Mouse (Mus musculus) forebrain, embryonic 14.5 days (tissue): ENCODE data around the gene Tal1. TPM values are rescaled to one million over a fixed set of nuclear protein-coding genes. Genes with fewer than 3 reads are reported as not detected.

Source experiments
- ATAC-seq: fragments of 200-750 bp; cut with Nextera tagmentation; 2 replicates; pipeline ENCODE4 v1.8.0; 2017; ENCODE audit warnings: mild to moderate bottlenecking, moderate library complexity
- DNase-seq: peaks from one replicate; pipeline ENCODE4 v3.0.0-alpha.2; 2015; ENCODE audit warnings: low spot score
- H3K27ac ChIP-seq: fragments of 300-500 bp; sonication (generic); 2 replicates; pipeline ENCODE4 v1.5.1; 2014; ENCODE audit warnings: low read depth, mild to moderate bottlenecking, control low read depth, low read length, moderate library complexity
- H3K27me3 ChIP-seq: fragments of 300-500 bp; sonication (generic); replicated peaks from 2 replicates; pipeline ENCODE4 v1.6.1; 2014; ENCODE audit warnings: low read length, control low read depth, mixed read lengths; ENCODE audit not compliant: control insufficient read depth, insufficient read depth
- H3K36me3 ChIP-seq: fragments of 300-500 bp; sonication (generic); 2 replicates; pipeline ENCODE4 v1.6.1; 2014; ENCODE audit warnings: low read length, control low read depth; ENCODE audit not compliant: control insufficient read depth, insufficient read depth
- H3K4me1 ChIP-seq: fragments of 300-500 bp; sonication (generic); 2 replicates; pipeline ENCODE4 v1.6.1; 2014; ENCODE audit warnings: antibody characterized with exemption, low read length, control low read depth; ENCODE audit not compliant: control insufficient read depth, insufficient read depth
- H3K4me2 ChIP-seq: fragments of 300-500 bp; sonication (generic); 2 replicates; pipeline ENCODE4 v1.6.1; 2014; ENCODE audit warnings: mild to moderate bottlenecking, control low read depth, low read length
- H3K4me3 ChIP-seq: fragments of 300-500 bp; sonication (generic); 2 replicates; pipeline ENCODE4 v1.5.1; 2014; ENCODE audit warnings: low read depth, low read length, control low read depth
- H3K9ac ChIP-seq: fragments of 300-500 bp; sonication (generic); 2 replicates; pipeline ENCODE4 v1.6.1; 2014; ENCODE audit warnings: mild to moderate bottlenecking, low read length, control low read depth, moderate library complexity
- H3K9me3 ChIP-seq: fragments of 300-500 bp; sonication (generic); replicated peaks from 2 replicates; pipeline ENCODE4 v1.6.1; 2016; ENCODE audit warnings: low read length, control low read depth, mixed read lengths; ENCODE audit not compliant: control insufficient read depth
- WGBS: fragments of 180-500 bp; shearing (Covaris S2); extraction: QIAGEN DNeasy Blood & Tissue Kit; methylation state at CpG from one replicate; pipeline ENCODE4 v1.1.7; 2014; 5-methylcytosine and 5-hydroxymethylcytosine counted together
- polyA plus RNA-seq: library from polyadenylated mRNA; unstranded; fragments of >200 nt; fragmentation: Nextera tagmentation; extraction: Ambion mirVana; gene quantifications from 2 replicates; pipeline ENCODE4 v1.2.1, GENCODE M21; 2014

Gene Tal1
- polyA plus RNA-seq, 1 experiment from 2014 or later, result 1.0 TPM

GRCm38 (mm10) chr4:115052343-115053005, 3.8 kb upstream of the Tal1 start:
- Histone ChIP-seq H3K36me3 (no peaks in the 10 kb centered on the region), H3K9me3 (no peaks in the 10 kb centered on the region), H3K4me2 (peak overlapping the region; percentile 30), H3K4me3 (peak overlapping the region; percentile 15; the same call in 1 of the 2 replicates), H3K27ac (no peak overlapping the region), H3K4me1 (peaks cover 7% of the 10 kb centered on the region), H3K27me3 (peaks cover 62% of the 10 kb centered on the region), H3K9ac (0 out of 2 replicates have a peak overlapping the region, but pooled peaks have one; percentile 18)
- DNase-seq (no peak), ATAC-seq (peak; percentile 33; the same call in 1 of the 2 replicates)
- under 1% methylated on average over 36 of the region's 36 CpGs for WGBS

GRCm38 (mm10) chr4:115055044-115055443, 1.2 kb upstream of the Tal1 start:
- WGBS, result 7% methylated on average over 2 of the region's 2 CpGs
- H3K27ac ChIP-seq, result no peak overlapping the region
- H3K4me2 ChIP-seq, result no peak overlapping the region
- no peak overlapping the region for H3K4me3 ChIP-seq
- H3K9ac ChIP-seq, result no peak overlapping the region
- no peak for ATAC-seq
- H3K4me1 ChIP-seq, result peaks cover 7% of the 10 kb centered on the region
- H3K36me3 ChIP-seq, result no peaks in the 10 kb centered on the region
- peaks cover 81% of the 10 kb centered on the region for H3K27me3 ChIP-seq
- H3K9me3 ChIP-seq, result no peaks in the 10 kb centered on the region
- DNase-seq, result no peak

DNA sequence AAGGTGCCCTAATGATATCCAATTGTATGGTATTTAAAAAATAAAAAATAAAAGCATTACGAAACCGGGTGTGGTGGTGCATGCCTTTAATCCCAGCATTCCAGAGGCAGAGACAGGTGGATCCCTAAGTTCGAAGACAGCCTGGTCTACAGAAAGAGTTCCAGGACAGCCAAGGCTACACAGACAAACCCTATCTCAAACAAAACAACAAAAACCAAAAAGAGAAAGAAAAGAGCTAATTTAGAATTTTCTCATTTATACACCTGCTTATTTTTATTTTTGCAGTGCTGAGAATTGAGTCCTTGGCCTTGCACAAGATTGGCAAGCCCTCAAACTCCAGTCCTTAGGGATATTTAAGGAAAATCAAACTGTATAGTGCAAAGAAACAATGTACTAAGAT, 535 bp upstream of the Tal1 start:
- Histone ChIP-seq H3K4me1 (peaks cover 7% of the 10 kb centered on the region), H3K27me3 (peaks cover 84% of the 10 kb centered on the region), H3K4me2 (no peak overlapping the region), H3K9me3 (no peaks in the 10 kb centered on the region), H3K9ac (no peak overlapping the region), H3K4me3 (no peak overlapping the region), H3K27ac (no peak overlapping the region), H3K36me3 (no peaks in the 10 kb centered on the region)
- WGBS, result 15% methylated on average over 3 of the region's 3 CpGs
- ATAC-seq (no peak), DNase-seq (no peak)

DNA sequence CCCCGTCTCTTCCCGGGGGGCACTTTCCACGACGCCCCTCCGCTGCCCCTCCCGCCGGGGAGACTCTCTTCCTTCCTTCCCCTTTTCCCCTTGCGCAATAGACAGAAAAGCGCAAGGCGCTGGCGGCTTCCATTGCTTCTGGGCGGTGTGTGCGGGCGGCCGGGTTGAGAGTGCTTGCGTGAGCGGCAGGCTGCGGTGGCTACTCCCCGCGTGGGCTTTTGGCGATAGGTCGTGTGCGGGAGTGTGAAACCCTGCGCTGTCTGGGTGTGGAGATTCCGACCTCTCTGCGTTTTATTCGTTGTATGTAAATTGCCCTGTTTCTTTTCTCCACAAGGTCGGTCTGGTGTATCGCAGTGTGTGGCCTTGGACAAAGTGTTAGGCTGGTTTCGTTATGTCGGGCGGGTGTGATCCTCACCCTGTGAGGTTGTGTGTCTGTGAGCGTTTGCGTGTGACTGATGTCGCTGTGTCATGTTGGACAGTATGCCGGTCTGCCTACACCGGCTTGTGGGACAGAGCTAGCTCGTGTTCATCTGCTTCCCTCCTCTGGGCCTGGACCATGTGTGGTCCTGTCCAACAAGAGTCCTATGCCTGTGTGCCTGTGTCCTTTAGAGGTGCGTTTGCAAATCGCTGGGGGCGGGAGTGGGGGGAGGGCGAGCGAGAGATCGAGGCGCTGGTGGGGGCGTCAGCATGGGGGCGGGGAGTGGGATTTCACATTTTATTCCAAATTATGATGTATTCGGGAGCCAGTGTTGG, 871 bp downstream of the Tal1 start:
- ATAC-seq (peak; percentile 49), DNase-seq (peak; percentile 50)
- Histone ChIP-seq H3K4me3 (peak overlapping the region; percentile 22), H3K9ac (peak overlapping the region; percentile 17; the same call in 1 of the 2 replicates), H3K27ac (peak overlapping the region; percentile 33; the same call in 1 of the 2 replicates), H3K9me3 (no peaks in the 10 kb centered on the region), H3K4me2 (peak overlapping the region; percentile 43), H3K27me3 (peaks cover 86% of the 10 kb centered on the region), H3K36me3 (no peaks in the 10 kb centered on the region), H3K4me1 (peaks cover 7% of the 10 kb centered on the region)
- under 1% methylated on average over 47 of the region's 48 CpGs for WGBS

DNA sequence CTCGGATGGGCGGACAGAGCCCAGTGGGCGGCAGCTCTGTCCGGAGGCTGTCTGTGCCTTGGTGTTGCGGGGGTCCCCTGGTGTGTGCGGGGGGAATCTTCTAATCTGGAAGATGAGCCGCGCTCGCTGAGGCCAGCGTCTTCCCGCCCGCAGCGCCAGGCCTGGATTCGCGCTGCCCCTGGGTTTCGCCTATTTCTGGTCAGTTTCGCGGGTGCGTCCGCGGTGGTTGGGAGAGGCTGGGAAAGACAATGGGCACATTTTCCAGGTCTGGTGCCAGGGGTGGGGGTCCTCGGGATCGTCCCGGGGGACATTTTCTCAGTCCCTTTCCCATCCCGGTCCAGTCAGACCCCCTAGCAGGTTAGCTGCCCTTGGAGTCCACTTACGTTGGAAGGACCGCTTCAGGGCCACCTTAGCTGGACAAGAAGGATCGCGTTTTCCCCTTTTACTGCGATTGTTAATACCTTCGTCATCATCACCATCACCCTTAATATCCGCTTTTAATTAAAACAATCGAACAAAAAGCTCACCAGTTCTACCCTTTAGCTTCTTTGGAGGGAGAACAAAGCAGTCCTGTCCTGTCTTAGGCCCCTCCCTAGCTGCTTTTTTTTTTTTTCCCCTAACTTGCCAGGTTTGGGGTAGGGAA, 1.6 kb downstream of the Tal1 start:
- no peak for DNase-seq
- no peak overlapping the region for H3K27ac ChIP-seq

GRCm38 (mm10) chr4:115058317-115058761, 2.1 kb downstream of the Tal1 start:
- Histone ChIP-seq H3K9me3 (no peaks in the 10 kb centered on the region), H3K9ac (no peak overlapping the region), H3K36me3 (no peaks in the 10 kb centered on the region), H3K27ac (no peak overlapping the region), H3K4me1 (peaks cover 5% of the 10 kb centered on the region; the same call in 1 of the 2 replicates), H3K27me3 (peaks cover 87% of the 10 kb centered on the region), H3K4me3 (peak overlapping the region; percentile 22), H3K4me2 (no peak overlapping the region)
- DNase-seq (peak; percentile 52), ATAC-seq (no peak)
- WGBS, result 0% methylated on average over 20 of the region's 20 CpGs

More for the DNA sequence above, 1.6 kb downstream of the Tal1 start:
- Histone ChIP-seq H3K9ac (peak overlapping the region; percentile 9; the same call in 1 of the 2 replicates), H3K4me3 (peak overlapping the region; percentile 22; the same call in 1 of the 2 replicates), H3K36me3 (no peaks in the 10 kb centered on the region), H3K27me3 (peaks cover 85% of the 10 kb centered on the region), H3K4me1 (peaks cover 4% of the 10 kb centered on the region), H3K4me2 (no peak overlapping the region), H3K9me3 (no peaks in the 10 kb centered on the region)
- ATAC-seq, result no peak
- WGBS, result under 1% methylated on average over 33 of the region's 33 CpGs

- Histone ChIP-seq H3K36me3 (no peaks in the 10 kb centered on the region), H3K9me3 (no peaks in the 10 kb centered on the region), H3K4me2 (no peak overlapping the region), H3K27ac (no peak overlapping the region), H3K27me3 (peaks cover 91% of the 10 kb centered on the region), H3K9ac (no peak overlapping the region), H3K4me1 (peaks cover 5% of the 10 kb centered on the region; the same call in 1 of the 2 replicates), H3K4me3 (peak overlapping the region; percentile 2; the same call in 1 of the 2 replicates)
- ATAC-seq (no peak), DNase-seq (no peak)
- WGBS, result 2% methylated on average over 23 of the region's 23 CpGs
Measured at GRCm38 (mm10) chr4:115058871-115059590, 2.8 kb downstream of the Tal1 start.

- ATAC-seq (no peak), DNase-seq (no peak)
- H3K36me3 ChIP-seq, result no peaks in the 10 kb centered on the region
- H3K4me2 ChIP-seq, result no peak overlapping the region
- no peak overlapping the region for H3K9ac ChIP-seq
- no peak overlapping the region for H3K4me3 ChIP-seq
- WGBS, result 6% methylated on average over 12 of the region's 12 CpGs
- H3K4me1 ChIP-seq, result peaks cover 5% of the 10 kb centered on the region; the same call in 1 of the 2 replicates
- no peaks in the 10 kb centered on the region for H3K9me3 ChIP-seq
- peaks cover 91% of the 10 kb centered on the region for H3K27me3 ChIP-seq
- H3K27ac ChIP-seq, result no peak overlapping the region
Measured at GRCm38 (mm10) chr4:115059871-115060270, 3.6 kb downstream of the Tal1 start.
